Mouse (Mus musculus): Measurements from ENCODE around the gene Speer4b. TPM values are rescaled to one million over a fixed set of nuclear protein-coding genes. Genes with fewer than 3 reads are reported as not detected.
"Not testable (repeated sequence)": the region's sequence is repeated elsewhere in the genome, so short reads cannot be mapped to it uniquely, and the experiment has no call there.

Speer4b gene
- not detected in 2 replicates for total RNA-seq (2021)
- long read RNA-seq, experiment 1 = 0 reads
- long read RNA-seq, experiment 2 = 0 reads

GRCm38 (mm10) chr5:27501338-27501737 lies at the start of gene Speer4b:
TSS of gene Speer4b (minus strand) at chr5:27501438.
- not testable (repeated sequence) for DNase-seq

- no peak for DNase-seq
Measured at GRCm38 (mm10) chr5:27549291-27549690, 48.1 kb upstream of the Speer4b start.

GRCm38 (mm10) chr5:27544816-27545270 lies 43.6 kb upstream of the Speer4b start:
- DNase-seq = peak; percentile 64

GRCm38 (mm10) chr5:27526906-27527305 lies 25.7 kb upstream of the Speer4b start:
- no peak for DNase-seq

- no peak for DNase-seq
Measured at GRCm38 (mm10) chr5:27518716-27519115, 17.5 kb upstream of the Speer4b start.

GRCm38 (mm10) chr5:27490942-27491341 lies 10.3 kb downstream of the Speer4b start:
- DNase-seq = no peak

GRCm38 (mm10) chr5:27486138-27486537 lies 15.1 kb downstream of the Speer4b start:
- DNase-seq = no peak

GRCm38 (mm10) chr5:27481706-27482105 lies 19.5 kb downstream of the Speer4b start:
- DNase-seq = no peak

- no peak for DNase-seq
Measured at GRCm38 (mm10) chr5:27474964-27475465, 26.2 kb downstream of the Speer4b start.

- DNase-seq = peak; percentile 12
Measured at GRCm38 (mm10) chr5:27457686-27458085, 43.6 kb downstream of the Speer4b start.

GRCm38 (mm10) chr5:27456981-27457380 lies 44.3 kb downstream of the Speer4b start:
- no peak for DNase-seq

GRCm38 (mm10) chr5:27454386-27454785 lies 46.9 kb downstream of the Speer4b start:
- DNase-seq = no peak

GRCm38 (mm10) chr5:27453201-27453845 lies 47.9 kb downstream of the Speer4b start:
- no peak for DNase-seq

Measured in adrenal gland, postnatal 14 days (tissue).